Mouse (Mus musculus) intestine, embryonic 14.5 days (tissue): ENCODE data around the gene Hook2. TPM values are rescaled to one million over a fixed set of nuclear protein-coding genes. Genes with fewer than 3 reads are reported as not detected.

ENCODE experiments used
- ATAC-seq: fragments of 200-750 bp; cut with Nextera tagmentation; replicated peaks from 2 replicates; pipeline ENCODE4 v1.8.0; 2017; ENCODE audit warnings: low read depth, moderate number of reproducible peaks, moderate TSS enrichment, moderate library complexity; ENCODE audit not compliant: low FRiP score, low TSS enrichment
- DNase-seq: peaks from one replicate; pipeline ENCODE4 v3.0.0-alpha.2; 2018; ENCODE audit warnings: low spot score
- H3K27ac ChIP-seq: fragments of 300-500 bp; sonication (generic); 2 replicates; pipeline ENCODE4 v1.5.1; 2014; ENCODE audit warnings: low read depth, mild to moderate bottlenecking, control low read depth
- H3K27me3 ChIP-seq: fragments of 300-500 bp; sonication (generic); replicated peaks from 2 replicates; pipeline ENCODE4 v1.6.1; 2014; ENCODE audit warnings: low read length, control low read depth; ENCODE audit not compliant: control insufficient read depth, insufficient read depth
- H3K36me3 ChIP-seq: fragments of 300-500 bp; sonication (generic); 2 replicates; pipeline ENCODE4 v1.6.1; 2014; ENCODE audit warnings: low read length, control low read depth; ENCODE audit not compliant: control insufficient read depth, insufficient read depth
- H3K4me1 ChIP-seq: fragments of 300-500 bp; sonication (generic); replicated peaks from 2 replicates; pipeline ENCODE4 v1.6.1; 2014; ENCODE audit warnings: low read length, control low read depth, mixed read lengths; ENCODE audit not compliant: control insufficient read depth, insufficient read depth
- H3K4me2 ChIP-seq: fragments of 300-500 bp; sonication (generic); 2 replicates; pipeline ENCODE4 v1.6.1; 2014; ENCODE audit warnings: low read length
- H3K4me3 ChIP-seq: fragments of 300-500 bp; sonication (generic); 2 replicates; pipeline ENCODE4 v1.5.1; 2014; ENCODE audit warnings: low read depth, low read length, control low read depth, mixed read lengths
- H3K9ac ChIP-seq: fragments of 300-500 bp; sonication (generic); 2 replicates; pipeline ENCODE4 v1.6.1; 2014; ENCODE audit warnings: mild to moderate bottlenecking, low read length
- H3K9me3 ChIP-seq: fragments of 300-500 bp; sonication (generic); 2 replicates; pipeline ENCODE4 v1.6.1; 2016; ENCODE audit warnings: low read length, control low read depth; ENCODE audit not compliant: control insufficient read depth
- WGBS: fragments of 180-500 bp; shearing (Covaris S2); extraction: QIAGEN DNeasy Blood & Tissue Kit; methylation state at CpG from one replicate; pipeline ENCODE4 v1.1.7; 2014; 5-methylcytosine and 5-hydroxymethylcytosine counted together
- polyA plus RNA-seq: library from polyadenylated mRNA; unstranded; fragments of >200 nt; fragmentation: Nextera tagmentation; extraction: Ambion mirVana; gene quantifications from 2 replicates; pipeline ENCODE4 v1.2.1, GENCODE M21; 2014

Hook2 gene
- polyA plus RNA-seq, 1 experiment from 2014 or later, result 40.7 TPM

- Histone ChIP-seq H3K27me3 (peaks cover 53% of the 10 kb centered on the region), H3K4me1 (no peaks in the 10 kb centered on the region), H3K9me3 (no peaks in the 10 kb centered on the region), H3K27ac (no peak overlapping the region), H3K9ac (no peak overlapping the region), H3K36me3 (no peaks in the 10 kb centered on the region), H3K4me2 (no peak overlapping the region), H3K4me3 (no peak overlapping the region)
- no peak for ATAC-seq
- 12% methylated on average over 28 of the region's 28 CpGs for WGBS
- no peak for DNase-seq
Measured at GRCm38 (mm10) chr8:85011242-85011641, 20.8 kb downstream of the Hook2 start.

- Histone ChIP-seq H3K4me3 (peak overlapping the region; percentile 17), H3K9ac (no peak overlapping the region), H3K9me3 (no peaks in the 10 kb centered on the region), H3K27ac (no peak overlapping the region), H3K36me3 (peaks cover 9% of the 10 kb centered on the region), H3K4me1 (no peaks in the 10 kb centered on the region), H3K4me2 (peak overlapping the region; percentile 46), H3K27me3 (peaks cover 45% of the 10 kb centered on the region)
- whole genome bisulfite sequencing, result 3% methylated on average over 23 of the region's 26 CpGs
- ATAC-seq (peak; percentile 59), DNase-seq (peak; percentile 83)
Measured at GRCm38 (mm10) chr8:85013230-85013840, 22.9 kb downstream of the Hook2 start.

GRCm38 (mm10) chr8:85014431-85014830 is 24.0 kb downstream of the Hook2 start, which contains the start of gene Best2:
Gene Best2 (minus strand): TSS chr8:85014531.
- 53% methylated on average over 2 of the region's 2 CpGs for WGBS
- H3K9ac ChIP-seq, result no peak within 1 kb of the TSS

DNA sequence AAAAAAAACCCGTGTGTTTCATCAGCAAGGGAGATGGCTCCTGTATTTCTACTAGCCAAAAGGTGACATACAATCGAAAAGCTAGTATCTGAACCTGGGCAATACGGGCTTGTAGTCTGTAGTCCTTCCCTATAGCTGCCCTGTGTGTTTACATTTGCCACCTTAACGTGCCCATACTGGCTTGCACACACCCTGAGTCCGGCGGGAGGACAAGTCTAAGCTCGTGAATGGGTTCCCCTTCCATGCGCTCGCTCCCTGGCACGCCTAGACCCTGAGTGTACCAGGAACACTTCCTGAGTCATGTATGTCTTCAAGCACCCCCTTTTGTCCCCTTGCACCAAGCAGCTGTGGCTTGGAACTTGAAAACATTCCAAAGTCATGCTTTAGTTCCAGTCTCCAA is 26.3 kb downstream of the Hook2 start:
- no peak for ATAC-seq
- Histone ChIP-seq H3K27me3 (peaks cover 19% of the 10 kb centered on the region), H3K9ac (no peak overlapping the region), H3K4me1 (no peaks in the 10 kb centered on the region), H3K4me2 (no peak overlapping the region), H3K27ac (no peak overlapping the region), H3K9me3 (no peaks in the 10 kb centered on the region), H3K4me3 (no peak overlapping the region), H3K36me3 (peaks cover 35% of the 10 kb centered on the region)
- WGBS, result 68% methylated on average over 10 of the region's 10 CpGs
- DNase-seq, result no peak

More at GRCm38 (mm10) chr8:85014431-85014830, 24.0 kb downstream of the Hook2 start, which contains the start of gene Best2:
- peaks cover 37% of the 10 kb centered on the region for H3K27me3 ChIP-seq
- peak within 1 kb of the TSS; percentile 46 for H3K4me2 ChIP-seq
- H3K9me3 ChIP-seq, result no peaks in the 10 kb centered on the region
- DNase-seq, result no peak
- no peak within 1 kb of the TSS for H3K27ac ChIP-seq
- H3K36me3 ChIP-seq, result peaks cover 20% of the 10 kb centered on the region
- no peaks in the 10 kb centered on the region for H3K4me1 ChIP-seq
- ATAC-seq, result no peak
- peak within 1 kb of the TSS; percentile 17 for H3K4me3 ChIP-seq

GRCm38 (mm10) chr8:85017209-85017608 is 26.8 kb downstream of the Hook2 start:
- DNase-seq (no peak), ATAC-seq (no peak)
- Histone ChIP-seq H3K36me3 (peaks cover 39% of the 10 kb centered on the region), H3K9me3 (no peaks in the 10 kb centered on the region), H3K4me1 (no peaks in the 10 kb centered on the region), H3K4me2 (no peak overlapping the region), H3K9ac (no peak overlapping the region), H3K27me3 (peaks cover 18% of the 10 kb centered on the region; the same call in 1 of the 2 replicates), H3K27ac (no peak overlapping the region), H3K4me3 (no peak overlapping the region)
- 44% methylated on average over 5 of the region's 5 CpGs for WGBS

DNA sequence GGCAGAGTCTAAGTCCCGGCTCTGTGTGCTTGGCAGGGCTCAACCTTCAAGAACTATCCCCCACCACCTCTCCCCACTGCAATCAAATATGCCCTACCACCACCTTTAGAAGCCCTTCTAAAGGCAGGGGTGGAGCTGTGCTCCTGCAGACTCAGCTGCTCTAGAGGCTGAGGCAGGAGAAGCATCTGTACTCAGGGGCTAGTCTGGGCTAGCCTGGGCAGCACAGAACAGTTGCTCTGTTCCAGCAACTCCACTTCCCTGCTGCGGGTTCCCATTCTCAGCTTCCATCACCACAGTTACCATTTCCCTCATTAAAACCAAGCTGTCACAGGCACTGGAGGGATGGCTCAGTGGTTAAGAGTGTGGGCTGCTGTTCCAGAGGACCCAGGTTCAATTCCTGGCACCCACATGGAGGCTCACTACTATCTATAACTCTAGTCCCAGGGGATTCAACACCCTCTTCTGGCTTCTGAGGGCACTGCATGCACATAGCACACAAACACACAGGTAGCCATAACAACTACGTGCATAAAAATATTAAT is 31.2 kb downstream of the Hook2 start:
- ATAC-seq (no peak), DNase-seq (no peak)
- 95% methylated on average over 3 of the region's 3 CpGs for WGBS
- Histone ChIP-seq H3K27me3 (no peaks in the 10 kb centered on the region), H3K4me2 (no peak overlapping the region), H3K9ac (no peak overlapping the region), H3K9me3 (no peaks in the 10 kb centered on the region), H3K4me3 (no peak overlapping the region), H3K4me1 (peaks cover 14% of the 10 kb centered on the region), H3K36me3 (peaks cover 56% of the 10 kb centered on the region), H3K27ac (no peak overlapping the region)

DNA sequence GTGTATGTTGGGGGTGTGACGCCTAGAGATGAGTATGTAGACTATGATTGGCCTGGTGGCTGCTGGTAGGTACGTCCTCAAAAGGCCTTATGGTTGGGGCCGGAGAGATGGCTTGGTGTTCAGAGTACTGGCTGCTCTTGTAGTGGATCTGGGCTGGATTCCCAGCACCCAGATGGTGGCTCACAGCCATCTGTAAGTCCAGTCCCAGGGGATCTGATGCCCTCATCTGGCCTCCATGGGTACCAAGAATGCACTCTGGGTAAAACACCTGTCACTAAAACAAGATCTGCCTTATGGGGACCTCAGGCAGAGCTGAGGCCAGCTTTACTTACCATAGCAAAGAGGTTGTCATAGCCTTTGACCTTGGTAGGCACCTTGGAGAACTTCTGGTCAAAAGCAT is 33.4 kb downstream of the Hook2 start:
- no peak overlapping the region for H3K27ac ChIP-seq
- H3K9ac ChIP-seq, result no peak overlapping the region
- no peaks in the 10 kb centered on the region for H3K9me3 ChIP-seq
- no peak for DNase-seq
- peak overlapping the region; percentile 66 for H3K4me2 ChIP-seq
- WGBS, result 92% methylated on average over 3 of the region's 3 CpGs
- H3K4me1 ChIP-seq, result peaks cover 24% of the 10 kb centered on the region
- H3K27me3 ChIP-seq, result no peaks in the 10 kb centered on the region
- ATAC-seq, result no peak
- peaks cover 42% of the 10 kb centered on the region for H3K36me3 ChIP-seq
- H3K4me3 ChIP-seq, result 0 out of 2 replicates have a peak overlapping the region, but pooled peaks have one; percentile 93

DNA sequence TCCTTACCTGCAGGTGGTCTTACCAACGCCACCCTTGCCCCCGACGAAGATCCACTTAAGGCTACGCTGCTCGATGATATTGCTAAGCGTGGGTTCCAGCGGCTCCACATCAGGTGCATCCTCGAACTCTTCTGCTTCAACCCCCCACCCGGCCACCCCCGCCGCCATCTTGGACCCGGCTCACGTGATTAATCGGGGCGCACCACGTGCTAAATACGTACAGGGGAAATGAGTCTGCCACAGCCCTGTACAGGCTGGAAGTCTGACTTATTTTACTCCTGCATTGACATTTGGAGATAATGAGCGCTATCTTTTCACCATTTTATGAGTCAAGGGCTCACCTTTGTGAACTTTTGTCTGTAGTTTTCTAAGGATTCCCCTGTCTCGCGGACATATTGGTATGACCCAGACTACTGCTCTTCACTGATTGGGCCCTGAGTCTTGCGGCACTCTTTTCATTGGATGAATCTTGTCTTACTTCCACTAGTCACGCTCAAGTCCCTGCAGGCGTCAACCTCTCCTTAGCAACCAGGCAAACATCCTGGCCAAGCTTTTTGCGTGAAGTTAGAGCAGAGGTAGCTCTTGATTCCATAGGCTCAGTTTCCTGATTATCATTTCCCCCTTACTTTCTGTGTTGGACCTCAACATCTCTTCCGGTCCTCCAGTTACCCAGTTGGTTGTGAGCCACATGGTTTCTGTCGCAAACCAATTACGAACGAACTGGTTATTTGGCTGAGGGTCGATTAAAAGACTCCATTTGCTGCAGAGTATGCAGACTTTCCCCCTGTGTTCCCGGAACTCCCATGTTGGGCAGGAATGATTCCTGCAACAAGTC is 34.9 kb downstream of the Hook2 start, which contains the start of gene Asna1:
TSS of gene Asna1 (minus strand) at position 184 of the 835 bp plus-strand sequence.
- H3K4me1 ChIP-seq, result peaks cover 28% of the 10 kb centered on the region
- H3K4me2 ChIP-seq, result peak within 1 kb of the TSS; percentile 66
- peak within 1 kb of the TSS; percentile 67 for H3K9ac ChIP-seq
- 4% methylated on average over 30 of the region's 30 CpGs for WGBS
- peaks cover 41% of the 10 kb centered on the region for H3K36me3 ChIP-seq
- no peaks in the 10 kb centered on the region for H3K9me3 ChIP-seq
- H3K27ac ChIP-seq, result peak within 1 kb of the TSS; percentile 89
- peak; percentile 93 for ATAC-seq
- H3K4me3 ChIP-seq, result peak within 1 kb of the TSS; percentile 93
- no peaks in the 10 kb centered on the region for H3K27me3 ChIP-seq
- DNase-seq, result peak; percentile 91
